Mouse (Mus musculus): Measurements from ENCODE around the gene Fbxl17. TPM values are rescaled to one million over a fixed set of nuclear protein-coding genes. Genes with fewer than 3 reads are reported as not detected.

Fbxl17 gene
- polyA plus RNA-seq, 1 experiment, result 4.1 TPM

GRCm38 (mm10) chr17:63402741-63403681, 96.8 kb downstream of the Fbxl17 start:
- Histone ChIP-seq H3K36me3 (ENCODE audit: control insufficient read depth, insufficient read depth, low read length) (no peaks in the 10 kb centered on the region), H3K27ac (ENCODE audit: control insufficient read depth, insufficient read depth, low read depth, low read length) (no peak overlapping the region), H3K4me1 (ENCODE audit: control insufficient read depth, insufficient read depth, low read length) (peaks cover 3% of the 10 kb centered on the region; the same call in 1 of the 2 replicates), H3K27me3 (ENCODE audit: control insufficient read depth, insufficient read depth, low read length) (no peaks in the 10 kb centered on the region), H3K4me3 (ENCODE audit: control insufficient read depth, low read depth, low read length) (no peak overlapping the region)
- TF ChIP-seq CTCF (IDR thresholded peaks at IDR 0.05; ENCODE audit: control insufficient read depth, insufficient read depth, insufficient replicate concordance, low read depth, low read length), result no peak
- no peak for TF ChIP-seq POLR2A (IDR thresholded peaks at IDR 0.05; ENCODE audit: control insufficient read depth, low read depth, low read length)

GRCm38 (mm10) chr17:63402170-63402569, 97.6 kb downstream of the Fbxl17 start:
- TF ChIP-seq POLR2A (IDR thresholded peaks at IDR 0.05; ENCODE audit: control insufficient read depth, low read depth, low read length) (no peak), CTCF (IDR thresholded peaks at IDR 0.05; ENCODE audit: control insufficient read depth, insufficient read depth, insufficient replicate concordance, low read depth, low read length) (no peak)
- H3K36me3 ChIP-seq (ENCODE audit: control insufficient read depth, insufficient read depth, low read length), result no peaks in the 10 kb centered on the region
- H3K4me1 ChIP-seq (ENCODE audit: control insufficient read depth, insufficient read depth, low read length), result peaks cover 3% of the 10 kb centered on the region; the same call in 1 of the 2 replicates
- no peaks in the 10 kb centered on the region for H3K27me3 ChIP-seq (ENCODE audit: control insufficient read depth, insufficient read depth, low read length)
- no peak overlapping the region for H3K4me3 ChIP-seq (ENCODE audit: control insufficient read depth, low read depth, low read length)
- H3K27ac ChIP-seq (ENCODE audit: control insufficient read depth, insufficient read depth, low read depth, low read length), result no peak overlapping the region

- Histone ChIP-seq H3K27me3 (ENCODE audit: control insufficient read depth, insufficient read depth, low read length) (no peaks in the 10 kb centered on the region), H3K27ac (ENCODE audit: control insufficient read depth, insufficient read depth, low read depth, low read length) (no peak overlapping the region; the same call in 1 of the 2 replicates), H3K4me3 (ENCODE audit: control insufficient read depth, low read depth, low read length) (no peak overlapping the region), H3K4me1 (ENCODE audit: control insufficient read depth, insufficient read depth, low read length) (peaks cover 3% of the 10 kb centered on the region; the same call in 1 of the 2 replicates), H3K36me3 (ENCODE audit: control insufficient read depth, insufficient read depth, low read length) (no peaks in the 10 kb centered on the region)
- TF ChIP-seq POLR2A (IDR thresholded peaks at IDR 0.05; ENCODE audit: control insufficient read depth, low read depth, low read length) (no peak), CTCF (IDR thresholded peaks at IDR 0.05; ENCODE audit: control insufficient read depth, insufficient read depth, insufficient replicate concordance, low read depth, low read length) (no peak)
Measured at GRCm38 (mm10) chr17:63400640-63401039, 99.2 kb downstream of the Fbxl17 start.

GRCm38 (mm10) chr17:63399816-63400215, 100.0 kb downstream of the Fbxl17 start:
- no peak for TF ChIP-seq CTCF (IDR thresholded peaks at IDR 0.05; ENCODE audit: control insufficient read depth, insufficient read depth, insufficient replicate concordance, low read depth, low read length)
- TF ChIP-seq POLR2A (IDR thresholded peaks at IDR 0.05; ENCODE audit: control insufficient read depth, low read depth, low read length), result no peak
- no peaks in the 10 kb centered on the region for H3K36me3 ChIP-seq (ENCODE audit: control insufficient read depth, insufficient read depth, low read length)
- no peak overlapping the region for H3K4me3 ChIP-seq (ENCODE audit: control insufficient read depth, low read depth, low read length)
- H3K27ac ChIP-seq (ENCODE audit: control insufficient read depth, insufficient read depth, low read depth, low read length), result no peak overlapping the region
- H3K4me1 ChIP-seq (ENCODE audit: control insufficient read depth, insufficient read depth, low read length), result peaks cover 3% of the 10 kb centered on the region; the same call in 1 of the 2 replicates
- H3K27me3 ChIP-seq (ENCODE audit: control insufficient read depth, insufficient read depth, low read length), result no peaks in the 10 kb centered on the region

GRCm38 (mm10) chr17:63391506-63391905, 108.3 kb downstream of the Fbxl17 start:
- Histone ChIP-seq H3K36me3 (ENCODE audit: control insufficient read depth, insufficient read depth, low read length) (no peaks in the 10 kb centered on the region), H3K4me1 (ENCODE audit: control insufficient read depth, insufficient read depth, low read length) (no peaks in the 10 kb centered on the region), H3K27me3 (ENCODE audit: control insufficient read depth, insufficient read depth, low read length) (no peaks in the 10 kb centered on the region), H3K27ac (ENCODE audit: control insufficient read depth, insufficient read depth, low read depth, low read length) (no peak overlapping the region), H3K4me3 (ENCODE audit: control insufficient read depth, low read depth, low read length) (no peak overlapping the region)
- TF ChIP-seq POLR2A (IDR thresholded peaks at IDR 0.05; ENCODE audit: control insufficient read depth, low read depth, low read length), result no peak
- TF ChIP-seq CTCF (IDR thresholded peaks at IDR 0.05; ENCODE audit: control insufficient read depth, insufficient read depth, insufficient replicate concordance, low read depth, low read length), result no peak

GRCm38 (mm10) chr17:63390951-63391350, 108.9 kb downstream of the Fbxl17 start:
- Histone ChIP-seq H3K4me1 (ENCODE audit: control insufficient read depth, insufficient read depth, low read length) (no peaks in the 10 kb centered on the region), H3K36me3 (ENCODE audit: control insufficient read depth, insufficient read depth, low read length) (no peaks in the 10 kb centered on the region), H3K27me3 (ENCODE audit: control insufficient read depth, insufficient read depth, low read length) (no peaks in the 10 kb centered on the region), H3K27ac (ENCODE audit: control insufficient read depth, insufficient read depth, low read depth, low read length) (no peak overlapping the region), H3K4me3 (ENCODE audit: control insufficient read depth, low read depth, low read length) (no peak overlapping the region)
- TF ChIP-seq POLR2A (IDR thresholded peaks at IDR 0.05; ENCODE audit: control insufficient read depth, low read depth, low read length), result no peak
- no peak for TF ChIP-seq CTCF (IDR thresholded peaks at IDR 0.05; ENCODE audit: control insufficient read depth, insufficient read depth, insufficient replicate concordance, low read depth, low read length)

GRCm38 (mm10) chr17:63370977-63371376, 128.8 kb downstream of the Fbxl17 start:
- H3K27me3 ChIP-seq (ENCODE audit: control insufficient read depth, insufficient read depth, low read length), result no peaks in the 10 kb centered on the region
- H3K4me1 ChIP-seq (ENCODE audit: control insufficient read depth, insufficient read depth, low read length), result no peaks in the 10 kb centered on the region
- TF ChIP-seq POLR2A (IDR thresholded peaks at IDR 0.05; ENCODE audit: control insufficient read depth, low read depth, low read length) (no peak), CTCF (IDR thresholded peaks at IDR 0.05; ENCODE audit: control insufficient read depth, insufficient read depth, insufficient replicate concordance, low read depth, low read length) (no peak)
- no peak overlapping the region for H3K27ac ChIP-seq (ENCODE audit: control insufficient read depth, insufficient read depth, low read depth, low read length)
- no peaks in the 10 kb centered on the region for H3K36me3 ChIP-seq (ENCODE audit: control insufficient read depth, insufficient read depth, low read length)
- no peak overlapping the region for H3K4me3 ChIP-seq (ENCODE audit: control insufficient read depth, low read depth, low read length)
